Mouse (Mus musculus) lung, adult 2 months (tissue): Measurements from ENCODE around the gene Plekha1.

Experiments used
- CTCF ChIP-seq: fragments of 200-500 bp; IDR thresholded peaks from 2 replicates; pipeline ENCODE4 v1.5.1; 2011; ENCODE audit warnings: mild to moderate bottlenecking, low read length, control low read depth; ENCODE audit not compliant: insufficient read depth
- POLR2A ChIP-seq: fragments of 200-500 bp; IDR thresholded peaks from 2 replicates; pipeline ENCODE4 v1.6.1; 2011; ENCODE audit warnings: low read depth, mild to moderate bottlenecking, control low read depth, low read length, borderline replicate concordance; ENCODE audit errors: extremely low read depth

DNA sequence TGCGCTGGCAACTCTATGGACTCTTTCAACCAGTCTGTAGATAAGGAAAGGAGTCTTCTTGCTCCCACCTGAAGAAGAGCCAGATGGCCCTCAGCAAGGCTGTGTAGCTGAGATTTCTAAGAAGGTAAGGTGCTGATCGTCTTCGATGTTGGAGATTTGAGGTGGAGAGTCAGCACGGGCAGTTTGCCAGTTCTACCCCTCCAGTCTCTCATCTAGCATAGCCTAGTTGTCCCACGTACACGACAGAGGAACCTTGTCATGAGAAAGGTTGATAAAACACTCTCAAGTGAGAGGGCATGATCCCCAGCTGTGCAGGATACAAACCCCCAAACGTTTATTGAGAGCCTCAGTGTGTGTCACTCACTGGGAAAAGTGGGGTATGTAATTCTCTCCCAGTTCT, 845 bp upstream of the Plekha1 start:
- TF ChIP-seq POLR2A (no peak), CTCF (no peak)
